Mouse (Mus musculus): ENCODE data around the gene Pold1. TPM values are rescaled to one million over a fixed set of nuclear protein-coding genes. Genes with fewer than 3 reads are reported as not detected.

Gene Pold1
- total and polyA plus RNA-seq, 2 experiments from 2014 or later: 18.3 to 41.8 TPM

DNA sequence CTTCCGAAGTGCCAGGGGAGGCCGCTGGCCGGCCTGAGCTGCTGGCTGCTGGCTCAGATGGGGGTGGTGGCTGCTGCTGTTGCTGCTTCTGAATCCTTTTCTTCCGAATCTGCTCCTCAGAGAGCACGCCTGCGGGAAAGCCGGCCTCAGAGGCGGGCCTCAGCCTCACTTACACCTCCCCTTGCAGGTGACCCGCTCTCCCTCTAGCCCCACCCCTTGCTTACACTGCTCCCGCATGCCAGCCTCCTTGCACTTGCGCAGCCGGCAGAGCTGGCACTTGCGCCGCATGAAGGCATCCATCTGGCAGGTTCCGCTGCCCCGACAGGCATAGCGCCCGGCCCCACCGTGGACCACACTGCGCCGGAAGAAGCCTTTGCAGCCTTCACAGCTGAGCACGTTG lies 3.1 kb upstream of the Pold1 start:
- Histone ChIP-seq H3K9me3 (replicated peaks; ENCODE audit: control insufficient read depth, low read length) (no peaks in the 10 kb centered on the region), H3K4me1 (ENCODE audit: control insufficient read depth, insufficient read depth) (peaks cover 13% of the 10 kb centered on the region), H3K36me3 (replicated peaks; ENCODE audit: control insufficient read depth, insufficient read depth, low read length) (peaks cover 28% of the 10 kb centered on the region), H3K4me3 (ENCODE audit: low read depth, low read length) (no peak overlapping the region), H3K4me2 (ENCODE audit: low read depth, low read length) (no peak overlapping the region), H3K27me3 (ENCODE audit: control insufficient read depth, insufficient read depth, low read length) (no peaks in the 10 kb centered on the region), H3K9ac (replicated peaks; ENCODE audit: low read depth, low read length) (no peak overlapping the region), H3K27ac (ENCODE audit: low read depth) (no peak overlapping the region)
- no peak for TF ChIP-seq CTCF (IDR thresholded peaks at IDR 0.05; ENCODE audit: low read depth)
- no peak for TF ChIP-seq EP300 (IDR thresholded peaks at IDR 0.05; ENCODE audit: low read depth)
- WGBS: 85% methylated on average over 22 of the region's 22 CpGs
- DNase-seq (ENCODE audit: low spot score): no peak
- ATAC-seq (ENCODE audit: insufficient read depth, low read depth): no peak

DNA sequence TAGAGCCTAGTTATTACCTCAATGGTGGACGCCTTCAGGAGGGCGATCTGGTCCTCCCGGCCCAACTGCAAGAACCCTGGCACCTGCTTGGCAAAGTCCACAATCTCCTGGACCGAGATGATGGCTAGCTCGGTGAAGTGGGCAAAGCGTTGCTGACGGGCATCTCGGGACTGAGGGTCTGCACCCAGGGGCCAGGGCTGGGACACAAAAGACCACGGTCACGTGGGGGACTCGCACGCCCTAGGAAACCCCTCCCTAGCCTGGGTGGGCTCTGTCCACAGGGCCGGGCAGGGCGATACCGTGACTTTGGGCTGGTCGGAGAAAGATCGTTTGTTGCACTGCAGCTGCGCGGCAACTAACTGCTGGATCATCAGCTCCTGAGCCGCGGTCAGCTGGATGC lies 2.7 kb upstream of the Pold1 start:
- ATAC-seq (ENCODE audit: insufficient read depth, low read depth) (no peak), DNase-seq (ENCODE audit: low spot score) (no peak)
- H3K9ac ChIP-seq (replicated peaks; ENCODE audit: low read depth, low read length): no peak overlapping the region
- no peak overlapping the region for H3K27ac ChIP-seq (ENCODE audit: low read depth)
- peaks cover 28% of the 10 kb centered on the region for H3K36me3 ChIP-seq (replicated peaks; ENCODE audit: control insufficient read depth, insufficient read depth, low read length)
- TF ChIP-seq EP300 (IDR thresholded peaks at IDR 0.05; ENCODE audit: low read depth) (no peak), CTCF (IDR thresholded peaks at IDR 0.05; ENCODE audit: low read depth) (no peak)
- H3K4me1 ChIP-seq (ENCODE audit: control insufficient read depth, insufficient read depth): peaks cover 13% of the 10 kb centered on the region
- WGBS: 95% methylated on average over 21 of the region's 21 CpGs
- no peaks in the 10 kb centered on the region for H3K27me3 ChIP-seq (ENCODE audit: control insufficient read depth, insufficient read depth, low read length)
- no peak overlapping the region for H3K4me2 ChIP-seq (ENCODE audit: low read depth, low read length)
- no peaks in the 10 kb centered on the region for H3K9me3 ChIP-seq (replicated peaks; ENCODE audit: control insufficient read depth, low read length)
- no peak overlapping the region for H3K4me3 ChIP-seq (ENCODE audit: low read depth, low read length)

DNA sequence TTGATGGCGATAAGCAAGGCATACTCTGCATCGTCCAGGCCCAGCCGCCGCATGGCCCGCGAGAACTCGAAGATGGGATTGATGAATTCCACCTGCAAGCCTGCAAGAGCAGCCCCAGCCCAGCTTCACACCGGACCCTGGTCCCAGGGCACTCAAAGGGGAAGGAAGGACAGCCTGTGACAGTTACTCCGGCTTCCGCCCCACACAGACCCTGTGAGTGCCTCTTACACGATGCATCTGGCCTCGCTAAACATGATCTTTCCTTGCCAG lies 1.7 kb upstream of the Pold1 start:
- no peak overlapping the region for H3K27ac ChIP-seq (ENCODE audit: low read depth)
- ATAC-seq (ENCODE audit: insufficient read depth, low read depth) (no peak), DNase-seq (ENCODE audit: low spot score) (no peak)
- H3K9ac ChIP-seq (replicated peaks; ENCODE audit: low read depth, low read length): no peak overlapping the region
- peaks cover 13% of the 10 kb centered on the region for H3K4me1 ChIP-seq (ENCODE audit: control insufficient read depth, insufficient read depth)
- 90% methylated on average over 12 of the region's 12 CpGs for WGBS
- H3K4me2 ChIP-seq (ENCODE audit: low read depth, low read length): no peak overlapping the region
- no peaks in the 10 kb centered on the region for H3K9me3 ChIP-seq (replicated peaks; ENCODE audit: control insufficient read depth, low read length)
- peaks cover 28% of the 10 kb centered on the region for H3K36me3 ChIP-seq (replicated peaks; ENCODE audit: control insufficient read depth, insufficient read depth, low read length)
- no peak for TF ChIP-seq EP300 (IDR thresholded peaks at IDR 0.05; ENCODE audit: low read depth)
- no peak for TF ChIP-seq CTCF (IDR thresholded peaks at IDR 0.05; ENCODE audit: low read depth)
- no peak overlapping the region for H3K4me3 ChIP-seq (ENCODE audit: low read depth, low read length)
- no peaks in the 10 kb centered on the region for H3K27me3 ChIP-seq (ENCODE audit: control insufficient read depth, insufficient read depth, low read length)

DNA sequence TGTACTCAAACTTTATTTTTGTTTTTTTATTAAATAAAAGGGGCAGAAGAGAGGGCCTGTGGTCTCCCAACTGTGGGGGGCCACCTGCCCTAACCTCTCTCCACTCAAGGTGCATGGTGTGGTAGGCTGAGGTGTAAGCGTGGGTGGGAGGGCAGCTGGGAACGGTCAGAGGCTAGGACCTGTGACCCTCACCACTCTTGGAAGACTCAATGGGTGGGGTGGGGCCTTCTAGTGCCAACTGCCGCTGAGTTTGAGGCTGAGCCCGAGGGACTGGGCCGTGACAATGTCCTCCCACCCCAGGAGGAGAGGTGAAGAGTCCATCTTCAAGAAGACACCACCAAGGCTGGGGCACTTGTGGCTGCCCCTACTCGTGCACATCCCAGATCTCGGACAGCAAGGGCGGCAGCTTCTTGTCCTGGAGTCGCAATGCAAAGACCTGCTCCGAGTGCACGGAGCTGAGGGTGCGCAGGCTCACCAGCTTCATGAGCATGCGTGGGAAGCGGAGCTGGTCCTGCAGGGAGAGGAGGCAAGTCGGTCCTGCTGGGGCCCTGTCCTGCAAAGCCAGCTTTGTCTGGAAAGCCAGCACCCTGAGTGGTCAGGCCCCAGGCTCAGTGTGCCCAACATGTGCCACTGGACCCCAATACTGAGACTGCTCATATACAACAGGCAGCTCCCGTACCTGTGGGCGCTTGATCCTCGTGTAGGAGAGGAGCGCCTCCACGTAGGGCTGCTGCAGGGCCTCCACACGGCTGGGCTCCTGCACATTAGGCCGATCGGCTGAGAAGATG lies 1.2 kb upstream of the Pold1 start:
- no peaks in the 10 kb centered on the region for H3K27me3 ChIP-seq (ENCODE audit: control insufficient read depth, insufficient read depth, low read length)
- no peak overlapping the region for H3K27ac ChIP-seq (ENCODE audit: low read depth)
- no peak overlapping the region for H3K4me2 ChIP-seq (ENCODE audit: low read depth, low read length)
- no peak for DNase-seq (ENCODE audit: low spot score)
- WGBS: 94% methylated on average over 23 of the region's 23 CpGs
- H3K36me3 ChIP-seq (replicated peaks; ENCODE audit: control insufficient read depth, insufficient read depth, low read length): peaks cover 28% of the 10 kb centered on the region
- H3K9me3 ChIP-seq (replicated peaks; ENCODE audit: control insufficient read depth, low read length): no peaks in the 10 kb centered on the region
- TF ChIP-seq EP300 (IDR thresholded peaks at IDR 0.05; ENCODE audit: low read depth): no peak
- no peak for TF ChIP-seq CTCF (IDR thresholded peaks at IDR 0.05; ENCODE audit: low read depth)
- ATAC-seq (ENCODE audit: insufficient read depth, low read depth): no peak
- no peak overlapping the region for H3K4me3 ChIP-seq (ENCODE audit: low read depth, low read length)
- H3K9ac ChIP-seq (replicated peaks; ENCODE audit: low read depth, low read length): no peak overlapping the region
- H3K4me1 ChIP-seq (ENCODE audit: control insufficient read depth, insufficient read depth): peaks cover 13% of the 10 kb centered on the region

DNA sequence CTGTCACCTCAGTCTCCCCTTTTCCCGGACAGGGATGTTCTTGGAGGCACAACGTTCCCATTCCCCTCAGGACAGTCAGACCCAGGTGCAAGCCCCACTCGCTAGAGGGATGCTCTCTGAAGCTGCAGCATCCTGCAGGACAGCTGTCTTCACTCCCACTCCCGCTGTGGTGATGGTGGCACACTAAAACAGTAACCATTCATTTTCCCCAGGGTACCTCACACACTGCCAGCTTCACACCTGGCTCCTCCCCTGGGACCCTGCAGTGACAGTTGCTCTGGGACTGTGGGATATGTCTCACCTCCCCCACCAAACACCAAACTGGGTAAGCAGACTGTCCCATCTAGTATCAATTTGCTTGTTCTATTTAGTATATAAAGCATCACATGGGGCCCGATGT lies 924 bp downstream of the Pold1 start:
- peaks cover 10% of the 10 kb centered on the region; the same call in 1 of the 2 replicates for H3K4me1 ChIP-seq (ENCODE audit: control insufficient read depth, insufficient read depth)
- H3K9me3 ChIP-seq (replicated peaks; ENCODE audit: control insufficient read depth, low read length): no peaks in the 10 kb centered on the region
- H3K36me3 ChIP-seq (replicated peaks; ENCODE audit: control insufficient read depth, insufficient read depth, low read length): peaks cover 28% of the 10 kb centered on the region
- H3K4me2 ChIP-seq (ENCODE audit: low read depth, low read length): peak overlapping the region; percentile 91
- whole genome bisulfite sequencing: 23% methylated on average over 5 of the region's 5 CpGs
- peak overlapping the region; percentile 53; the same call in 1 of the 2 replicates for H3K9ac ChIP-seq (replicated peaks; ENCODE audit: low read depth, low read length)
- peak overlapping the region; percentile 66 for H3K4me3 ChIP-seq (ENCODE audit: low read depth, low read length)
- no peak overlapping the region for H3K27ac ChIP-seq (ENCODE audit: low read depth)
- H3K27me3 ChIP-seq (ENCODE audit: control insufficient read depth, insufficient read depth, low read length): no peaks in the 10 kb centered on the region
- TF ChIP-seq EP300 (IDR thresholded peaks at IDR 0.05; ENCODE audit: low read depth) (no peak), CTCF (IDR thresholded peaks at IDR 0.05; ENCODE audit: low read depth) (no peak)
- DNase-seq (ENCODE audit: low spot score) (no peak), ATAC-seq (ENCODE audit: insufficient read depth, low read depth) (no peak)

DNA sequence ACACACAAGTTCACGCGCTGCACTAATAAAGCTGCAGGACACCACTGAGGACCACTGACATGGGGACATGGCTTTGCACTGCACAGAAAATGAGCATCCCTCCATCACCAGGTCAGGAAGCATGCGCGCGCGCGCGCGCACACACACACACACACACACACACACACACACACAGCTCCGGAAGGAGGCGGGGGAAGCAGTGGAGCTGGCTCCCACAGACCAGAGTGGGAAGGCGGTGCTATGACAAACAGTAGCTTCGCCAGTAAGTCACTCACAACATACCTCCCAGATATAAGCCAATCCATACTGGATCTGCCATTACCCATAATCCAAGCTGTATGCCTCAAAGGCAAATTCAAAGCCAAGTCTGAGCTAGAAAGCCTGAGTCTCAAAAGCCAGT lies 1.6 kb downstream of the Pold1 start:
- peaks cover 30% of the 10 kb centered on the region for H3K36me3 ChIP-seq (replicated peaks; ENCODE audit: control insufficient read depth, insufficient read depth, low read length)
- no peak overlapping the region for H3K9ac ChIP-seq (replicated peaks; ENCODE audit: low read depth, low read length)
- DNase-seq (ENCODE audit: low spot score) (no peak), ATAC-seq (ENCODE audit: insufficient read depth, low read depth) (no peak)
- H3K4me3 ChIP-seq (ENCODE audit: low read depth, low read length): no peak overlapping the region
- no peaks in the 10 kb centered on the region for H3K27me3 ChIP-seq (ENCODE audit: control insufficient read depth, insufficient read depth, low read length)
- H3K9me3 ChIP-seq (replicated peaks; ENCODE audit: control insufficient read depth, low read length): no peaks in the 10 kb centered on the region
- no peak overlapping the region for H3K27ac ChIP-seq (ENCODE audit: low read depth)
- 90% methylated on average over 13 of the region's 13 CpGs for WGBS
- TF ChIP-seq EP300 (IDR thresholded peaks at IDR 0.05; ENCODE audit: low read depth): no peak
- no peak for TF ChIP-seq CTCF (IDR thresholded peaks at IDR 0.05; ENCODE audit: low read depth)
- peaks cover 10% of the 10 kb centered on the region; the same call in 1 of the 2 replicates for H3K4me1 ChIP-seq (ENCODE audit: control insufficient read depth, insufficient read depth)
- 0 out of 2 replicates have a peak overlapping the region, but pooled peaks have one; percentile 91 for H3K4me2 ChIP-seq (ENCODE audit: low read depth, low read length)
